Mouse (Mus musculus): ENCODE results near the gene Rab37.

DNA sequence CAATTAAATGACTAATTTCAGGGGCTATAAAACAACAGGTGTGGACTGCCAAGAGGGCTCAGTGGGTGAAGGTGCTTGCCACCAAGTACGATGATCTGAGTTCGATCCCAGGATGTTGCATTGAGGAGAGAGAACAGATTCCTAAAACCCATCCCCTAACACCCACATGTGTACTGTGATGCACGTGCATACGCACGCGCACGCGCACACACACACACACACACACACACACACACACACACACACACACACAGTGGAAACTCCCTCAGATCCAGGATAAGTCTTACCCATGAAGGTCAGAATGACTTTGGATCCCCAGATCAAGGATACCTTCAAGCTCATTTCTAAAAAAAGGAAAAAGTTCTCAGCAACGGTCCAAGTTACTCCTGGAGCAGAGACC is 10.9 kb downstream of the Rab37 start:
- TF ChIP-seq CTCF (IDR thresholded peaks at IDR 0.05; ENCODE audit: low read depth, low read length) (no peak), POLR2A (IDR thresholded peaks at IDR 0.05; ENCODE audit: insufficient read depth, low read length) (no peak), EP300 (IDR thresholded peaks at IDR 0.05; ENCODE audit: insufficient read depth, low read depth, low read length) (0 out of 2 replicates have a peak, but pooled peaks have one; percentile 2)
